Mouse (Mus musculus): ENCODE data around the gene Mup21.
"Not testable (repeated sequence)": the region's sequence is repeated elsewhere in the genome, so short reads cannot be mapped to it uniquely, and the experiment has no call there.

The Mup21 gene

DNA sequence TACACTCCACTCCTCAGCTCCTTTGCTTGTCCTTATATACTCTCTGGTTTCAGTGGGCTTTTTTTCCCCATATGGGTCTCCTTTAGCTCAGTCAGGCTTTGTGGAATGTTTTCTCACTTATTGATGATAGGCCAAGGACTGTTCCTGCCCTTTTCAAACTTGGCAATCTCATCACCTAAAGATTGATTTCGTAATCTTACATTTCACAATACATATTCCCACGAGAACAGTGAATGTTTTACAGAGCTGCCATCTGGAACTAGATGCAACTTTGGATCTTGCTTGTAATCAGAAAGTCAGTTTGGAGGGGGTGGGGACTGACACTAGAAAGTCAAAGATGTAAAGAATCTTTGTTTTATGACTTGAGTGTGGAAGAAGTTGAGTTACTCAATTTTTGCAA lies at the start of gene Mup21:
TSS of gene Mup21 (minus strand) at position 53 of the 400 bp plus-strand sequence.
- DNase-seq (ENCODE audit: low spot score in 2 of 2): no peak

DNA sequence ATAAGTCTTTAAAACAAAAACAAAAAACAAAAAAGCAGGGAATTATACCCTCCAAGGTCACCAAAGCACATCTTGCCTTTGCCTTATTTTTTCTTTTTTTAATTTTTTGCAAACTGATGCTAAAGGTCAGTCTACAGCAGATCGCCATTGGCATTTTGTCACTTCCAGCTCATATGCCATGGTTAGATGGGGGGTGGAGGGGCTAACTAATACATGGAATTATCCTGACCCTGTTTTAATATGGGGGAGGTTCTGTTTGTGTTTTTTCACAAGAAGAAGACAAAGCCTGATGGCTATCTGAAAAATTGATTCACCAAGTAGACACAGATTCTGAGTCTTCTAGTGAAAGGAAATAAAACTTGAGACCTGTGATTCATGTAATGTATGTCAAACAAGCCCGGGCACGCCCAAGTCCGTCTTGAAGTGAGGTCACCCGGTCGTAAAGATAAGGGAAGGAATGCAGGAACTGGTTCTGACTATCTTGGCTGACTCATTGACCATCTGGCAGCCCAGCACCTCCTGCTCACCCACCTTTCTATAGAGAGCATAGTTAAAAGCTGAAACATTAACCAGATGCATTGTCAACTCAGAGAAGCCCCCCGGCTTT lies 49.4 kb upstream of the Mup21 start:
- DNase-seq (ENCODE audit: low spot score in 2 of 2): peak; percentile 35 to 52

DNA sequence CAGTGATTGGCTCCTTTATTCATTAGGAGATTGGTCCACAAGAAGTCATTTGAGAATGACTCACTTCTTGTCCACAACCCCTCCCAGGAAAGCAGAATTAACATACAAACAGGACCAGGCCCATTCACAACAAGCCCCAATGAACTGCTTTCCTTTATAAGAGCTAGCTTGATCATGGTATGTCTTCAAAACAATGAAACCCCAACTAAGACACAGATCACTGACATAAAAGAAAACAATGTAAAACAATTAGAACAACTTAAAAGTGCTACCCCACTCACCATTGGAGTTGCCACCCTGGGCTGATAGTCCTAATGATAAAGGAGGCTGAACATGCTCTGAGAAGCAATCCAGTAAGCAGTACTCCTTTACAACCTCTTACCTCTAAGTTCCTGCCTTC lies 38.1 kb upstream of the Mup21 start:
- no peak for DNase-seq (ENCODE audit: low spot score in 2 of 2)

DNA sequence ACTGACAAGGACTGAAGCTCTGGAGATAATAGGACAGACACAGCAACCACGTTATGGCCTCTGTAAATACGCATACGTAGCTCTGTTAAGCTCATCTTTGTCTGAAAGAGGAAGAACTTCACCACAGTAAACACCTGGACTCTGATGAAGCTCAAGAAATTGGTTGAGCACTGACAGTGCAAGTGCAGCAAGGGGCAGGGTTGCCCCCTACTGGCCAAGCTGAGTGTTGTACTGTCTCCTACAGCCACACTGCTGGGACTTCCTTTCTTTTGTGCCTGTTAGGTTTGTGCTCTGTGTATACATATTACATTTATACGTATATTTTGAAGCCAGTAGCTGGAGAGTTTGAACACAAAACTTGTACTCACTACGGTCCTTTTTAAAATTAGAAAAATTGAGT lies 26.6 kb upstream of the Mup21 start:
- DNase-seq (ENCODE audit: low spot score in 2 of 2): peak in 1 of 2 experiments; percentile 5

DNA sequence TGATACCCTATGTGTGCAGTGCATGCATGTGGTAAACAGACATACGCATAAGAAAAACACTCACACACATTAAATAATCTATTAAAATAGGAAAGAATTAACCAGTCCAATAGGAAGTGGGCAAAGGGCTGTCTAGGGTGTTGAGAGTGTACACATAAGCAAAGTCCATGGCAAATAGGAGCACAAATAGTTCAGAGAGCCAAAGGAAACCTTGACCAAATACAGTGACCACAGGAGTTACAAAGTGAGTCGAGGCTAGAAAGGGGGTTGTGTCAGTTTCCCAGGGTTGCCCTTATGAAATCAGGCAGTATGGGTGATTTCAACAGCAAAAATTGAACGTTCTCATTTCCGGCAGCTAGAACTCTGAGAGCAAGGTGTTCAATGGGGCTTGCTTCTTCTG lies 23.8 kb upstream of the Mup21 start:
- DNase-seq (ENCODE audit: low spot score in 2 of 2): no peak

DNA sequence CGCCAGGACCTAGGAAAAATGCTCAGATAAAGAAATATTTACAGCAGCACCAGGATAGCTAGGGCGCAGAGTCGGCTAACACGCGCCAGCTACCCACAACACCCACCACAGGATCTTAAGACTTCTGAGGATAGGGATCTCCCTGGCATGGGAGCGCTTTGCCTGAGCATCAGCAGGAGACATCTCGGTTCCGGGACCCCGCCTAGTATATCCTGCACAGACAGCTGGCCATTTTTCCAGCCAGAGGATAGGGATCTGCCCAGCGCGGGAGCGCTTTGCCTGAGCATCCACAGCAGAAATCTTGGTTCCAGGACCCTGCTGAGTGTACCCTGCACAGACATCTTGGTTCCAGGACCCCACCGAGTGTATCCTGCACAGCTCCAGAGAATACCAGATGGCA lies 17.0 kb upstream of the Mup21 start:
- not testable (repeated sequence) for DNase-seq (ENCODE audit: low spot score in 2 of 2)

DNA sequence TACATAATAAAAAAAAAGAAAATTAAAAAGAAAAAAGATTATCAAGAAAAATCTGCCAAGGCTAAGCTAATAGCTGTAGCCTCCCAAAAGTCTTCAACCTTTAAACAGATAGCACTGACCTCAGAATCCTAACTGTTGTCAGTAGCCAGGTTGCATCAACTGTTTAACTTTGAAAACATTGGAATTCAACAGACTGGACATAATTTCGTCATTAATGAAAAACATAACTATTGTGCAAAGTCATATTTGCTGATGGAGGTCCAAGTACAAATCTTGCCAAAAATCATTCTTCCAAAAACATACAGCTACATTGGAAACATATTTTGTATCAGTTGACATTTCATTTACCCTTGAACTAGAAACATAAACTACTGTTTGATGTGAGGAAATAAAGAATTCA lies 7.7 kb upstream of the Mup21 start:
- DNase-seq (ENCODE audit: low spot score in 2 of 2): no peak

DNA sequence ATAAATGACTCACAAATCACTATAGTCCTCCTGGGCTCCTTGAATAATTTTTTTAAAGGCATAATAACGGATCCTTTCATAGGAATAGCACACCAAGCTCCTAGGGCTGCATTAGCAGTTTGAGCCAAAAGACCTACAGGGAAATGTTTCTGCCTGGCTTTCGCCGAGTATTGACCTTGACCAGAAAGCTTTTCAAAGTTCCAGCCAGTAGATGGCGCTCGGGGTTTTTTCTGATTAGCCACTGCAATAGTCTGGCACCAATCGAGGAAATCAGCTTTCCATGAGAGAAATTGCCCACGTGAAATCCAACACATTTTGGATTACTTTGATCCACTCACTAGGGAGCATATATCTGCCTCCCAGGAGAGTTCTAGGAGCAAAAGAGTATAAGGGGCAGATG lies 17.0 kb downstream of the Mup21 start:
- DNase-seq (ENCODE audit: low spot score in 2 of 2): peak; percentile 42 to 50

DNA sequence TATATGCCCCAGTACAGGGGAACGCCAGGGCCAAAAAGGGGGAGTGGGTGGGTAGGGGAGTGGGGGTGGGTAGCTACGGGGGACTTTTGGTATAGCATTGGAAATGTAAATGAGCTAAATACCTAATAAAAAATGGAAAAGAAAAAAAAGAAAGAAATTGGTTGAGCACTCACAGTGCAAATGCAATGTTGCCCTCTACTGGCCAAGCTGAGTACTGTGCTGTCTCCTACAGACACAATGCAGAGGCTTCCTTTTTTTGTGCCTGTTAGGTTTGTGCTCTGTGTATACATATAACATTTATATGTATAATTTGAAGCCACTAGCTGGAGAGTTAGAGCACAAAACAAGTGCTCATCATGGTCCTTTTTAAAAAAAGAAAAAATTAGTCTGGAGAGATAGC lies 47.3 kb downstream of the Mup21 start:
- not testable (repeated sequence) for DNase-seq (ENCODE audit: low spot score in 2 of 2)

All from urinary bladder, adult 18-20 months (tissue).